Mouse (Mus musculus) T-cell, adult 2 months (primary cell): Measurements from ENCODE around the gene Cdk17.

ENCODE experiments used
- DNase-seq: peaks from one replicate; pipeline ENCODE4 v3.0.0; 2022; ENCODE audit warnings: low spot score

Cdk17 gene

DNA sequence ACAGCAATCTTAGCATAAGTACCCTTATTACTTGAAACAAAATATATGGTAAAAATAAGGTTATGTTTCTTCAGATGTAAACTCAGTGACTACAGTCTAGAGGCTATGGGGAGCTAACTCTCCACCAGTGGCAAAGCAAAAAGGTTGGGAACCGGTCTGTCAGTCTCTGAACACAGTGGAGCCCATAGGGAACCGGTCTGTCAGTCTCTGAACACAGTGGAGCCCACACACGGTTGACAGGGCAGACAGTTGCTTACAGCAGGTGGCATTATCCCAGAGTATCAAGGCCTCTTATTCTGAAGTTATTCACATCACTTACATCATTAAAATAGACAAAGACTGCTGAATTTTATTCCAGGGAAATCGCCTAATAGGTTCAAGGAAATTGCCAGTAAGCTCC, 70.8 kb downstream of the Cdk17 start:
- no peak for DNase-seq

- DNase-seq: no peak
Observed at GRCm38 (mm10) chr10:93231893-93232292, 71.2 kb downstream of the Cdk17 start.

DNA sequence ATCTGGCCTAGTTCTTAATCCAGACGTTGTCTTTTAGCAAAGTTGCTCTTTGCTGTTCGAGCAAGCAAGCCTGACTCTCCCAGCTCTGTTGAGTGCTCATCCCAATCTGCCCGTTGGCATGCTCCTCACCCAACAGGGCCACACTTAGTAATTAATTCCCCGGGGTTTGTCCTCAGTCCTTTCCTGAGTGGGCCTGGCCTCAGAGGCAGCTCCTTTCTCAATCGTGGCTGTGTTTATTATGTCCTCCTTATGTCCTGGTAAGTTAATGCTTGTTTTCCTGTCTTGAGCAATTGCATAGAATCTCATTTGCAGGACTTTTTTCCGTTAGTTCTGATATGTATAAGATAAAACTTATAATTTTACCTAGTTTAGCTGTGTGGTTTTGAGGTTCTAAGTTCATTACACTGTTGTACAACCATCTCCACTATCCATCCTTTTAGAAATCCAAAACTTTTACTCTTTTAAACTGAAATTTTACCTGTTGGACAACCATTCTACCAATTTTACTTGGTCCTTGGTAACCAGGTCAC, 73.1 kb downstream of the Cdk17 start:
- no peak for DNase-seq

GRCm38 (mm10) chr10:93234692-93235091, 74.0 kb downstream of the Cdk17 start:
- DNase-seq: no peak

DNA sequence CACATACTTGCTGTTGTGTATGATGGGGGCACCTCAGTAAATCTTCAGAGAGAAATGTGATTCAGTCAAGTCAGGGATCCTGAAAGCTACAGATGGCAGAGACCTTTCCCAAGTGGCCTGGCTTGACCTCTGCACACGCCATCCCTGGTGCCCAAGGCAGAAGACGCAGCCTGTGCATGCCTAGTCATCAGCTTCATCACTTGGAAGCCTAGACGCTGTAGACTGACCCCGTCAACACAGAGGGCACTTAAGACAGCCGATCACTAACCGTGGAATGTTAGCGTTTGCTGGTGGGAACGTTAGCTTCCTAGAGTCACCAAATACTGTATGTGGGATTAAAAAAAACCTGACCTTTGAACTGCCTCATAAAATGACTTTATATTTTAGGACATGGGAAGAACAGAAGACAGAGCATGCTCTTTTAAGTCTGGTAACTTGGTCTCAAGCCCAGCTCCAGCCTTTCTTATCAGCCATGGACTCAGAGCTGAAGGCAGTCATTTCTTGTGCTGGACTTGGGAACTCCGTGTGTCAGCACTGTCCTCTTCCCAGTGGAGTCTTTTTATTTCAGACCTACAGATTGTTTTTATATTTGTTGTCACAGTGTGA, 78.6 kb downstream of the Cdk17 start:
- no peak for DNase-seq

GRCm38 (mm10) chr10:93242208-93242607, 81.5 kb downstream of the Cdk17 start:
- no peak for DNase-seq

GRCm38 (mm10) chr10:93242861-93243260, 82.2 kb downstream of the Cdk17 start:
- no peak for DNase-seq

GRCm38 (mm10) chr10:93244209-93244705, 83.6 kb downstream of the Cdk17 start:
- no peak for DNase-seq

DNA sequence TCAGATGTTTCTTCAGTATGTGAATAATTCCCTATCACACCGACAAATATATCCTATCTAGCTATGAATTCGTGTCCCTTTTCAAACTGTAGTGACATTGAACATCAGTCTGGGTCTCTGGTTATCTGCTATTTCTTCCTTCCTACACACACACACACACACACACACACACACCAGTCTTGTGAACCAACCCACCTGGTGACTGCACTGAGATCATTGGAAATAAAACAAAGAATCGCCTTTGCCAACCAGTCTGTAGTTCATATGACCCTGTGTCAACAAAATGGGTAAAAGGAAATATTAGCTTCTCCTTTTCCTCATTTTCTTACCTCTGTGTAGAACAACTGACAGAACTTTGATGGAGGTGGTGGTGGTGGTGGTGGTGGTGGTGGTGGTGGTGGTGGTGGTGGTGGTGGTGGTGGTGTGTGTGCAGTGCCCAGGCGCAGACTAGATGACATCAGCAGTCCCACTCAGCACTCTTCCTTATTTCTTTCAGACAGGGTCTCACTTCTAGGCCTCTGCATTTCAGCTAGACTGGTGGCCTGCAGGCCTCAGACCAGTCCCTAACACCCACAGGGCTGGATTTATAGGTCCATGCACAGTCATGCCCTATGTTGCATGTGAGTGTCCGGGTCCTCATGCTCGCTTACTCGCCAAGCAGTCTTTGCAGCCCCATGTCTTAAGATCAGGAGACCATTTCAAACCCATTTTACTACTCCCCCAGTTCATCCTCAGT, 85.7 kb downstream of the Cdk17 start:
- no peak for DNase-seq

GRCm38 (mm10) chr10:93247422-93247821, 86.7 kb downstream of the Cdk17 start:
- no peak for DNase-seq

GRCm38 (mm10) chr10:93247902-93248301, 87.2 kb downstream of the Cdk17 start:
- no peak for DNase-seq

DNA sequence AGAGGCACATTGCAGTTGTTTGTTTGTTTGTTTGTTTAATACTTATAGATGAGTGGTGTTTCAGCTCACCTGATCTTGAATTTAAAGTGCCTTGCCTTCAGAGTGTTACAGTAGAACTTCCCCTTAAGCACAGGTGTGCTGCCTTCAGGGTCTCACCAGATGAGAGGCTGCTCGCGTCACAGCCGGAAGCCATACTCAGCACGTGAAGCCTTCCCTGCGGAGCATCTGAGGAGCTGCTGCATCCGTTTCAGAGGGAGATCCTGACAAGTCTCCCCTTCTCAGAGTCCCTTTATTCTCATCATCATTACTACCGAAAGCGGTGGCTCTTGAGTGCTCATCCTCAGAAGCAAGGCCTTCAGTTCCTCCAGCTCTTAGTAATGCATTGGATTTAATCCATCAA, 87.7 kb downstream of the Cdk17 start:
- peak; percentile 39 for DNase-seq

DNA sequence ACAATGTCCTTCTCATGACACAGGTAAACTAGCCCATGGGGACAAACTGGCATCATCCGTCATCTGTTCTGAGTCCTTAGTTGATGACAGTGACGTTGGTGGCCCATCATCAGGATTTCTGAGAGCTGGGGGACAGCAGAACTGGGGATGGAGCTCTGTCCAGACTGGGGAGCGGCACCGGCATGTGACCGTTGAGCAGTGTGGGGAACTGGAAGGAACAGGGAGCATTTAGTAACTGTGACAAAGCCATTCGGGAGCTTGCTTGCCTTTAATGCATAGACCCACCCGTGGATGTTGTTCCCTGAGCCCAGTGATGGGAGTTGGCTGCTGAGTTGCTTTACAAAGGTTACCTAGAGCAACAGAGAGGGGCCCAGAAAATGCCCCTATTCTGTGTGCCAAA, 89.2 kb downstream of the Cdk17 start:
- DNase-seq: no peak

DNA sequence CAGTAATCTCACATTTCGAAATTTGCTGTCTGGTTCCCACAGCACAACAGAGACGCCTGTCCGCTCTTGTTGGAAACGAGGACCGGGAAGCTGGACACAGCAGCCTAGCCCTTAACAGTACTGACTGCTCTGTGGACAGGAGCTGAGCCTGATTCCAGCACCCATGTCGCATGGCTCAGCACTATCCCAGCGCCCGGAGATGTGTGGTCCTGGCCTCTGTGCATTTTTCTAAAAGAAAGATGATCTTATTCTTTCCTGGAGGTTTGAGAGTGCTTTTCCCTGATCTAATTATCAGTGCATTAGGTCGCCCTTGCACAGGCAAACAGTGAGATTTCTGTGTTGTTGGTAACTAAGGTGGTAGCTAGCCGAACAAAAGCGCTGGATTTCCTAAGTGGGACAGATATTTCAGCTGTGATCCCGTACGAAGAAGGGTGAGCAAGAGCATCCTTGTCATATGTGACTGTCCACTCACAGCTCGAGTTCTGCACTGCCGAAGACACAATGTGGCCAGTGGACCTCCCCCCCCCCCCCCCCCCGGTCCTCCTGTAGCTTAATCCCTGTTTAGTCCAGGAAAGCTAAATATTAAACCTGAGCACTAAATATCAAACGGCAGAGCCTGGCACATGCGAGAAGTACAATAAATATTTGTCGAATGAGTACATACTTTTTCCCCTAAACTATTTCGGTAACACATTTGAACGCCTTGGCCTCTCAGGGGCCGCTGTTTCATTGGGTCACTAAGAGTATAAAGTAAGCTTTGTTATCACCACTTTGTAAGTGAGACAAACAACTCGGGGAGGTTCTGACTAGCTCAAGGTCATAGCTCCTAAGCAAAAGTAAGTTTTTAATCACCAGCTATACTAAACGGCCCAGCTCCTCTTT, 90.0 kb downstream of the Cdk17 start:
- no peak for DNase-seq

GRCm38 (mm10) chr10:93251426-93251825, 90.8 kb downstream of the Cdk17 start:
- DNase-seq: no peak

GRCm38 (mm10) chr10:93252661-93253060, 92.0 kb downstream of the Cdk17 start:
- no peak for DNase-seq

- no peak for DNase-seq
Observed at GRCm38 (mm10) chr10:93253156-93253555, 92.5 kb downstream of the Cdk17 start.

GRCm38 (mm10) chr10:93255294-93255693, 94.6 kb downstream of the Cdk17 start:
- DNase-seq: no peak

DNA sequence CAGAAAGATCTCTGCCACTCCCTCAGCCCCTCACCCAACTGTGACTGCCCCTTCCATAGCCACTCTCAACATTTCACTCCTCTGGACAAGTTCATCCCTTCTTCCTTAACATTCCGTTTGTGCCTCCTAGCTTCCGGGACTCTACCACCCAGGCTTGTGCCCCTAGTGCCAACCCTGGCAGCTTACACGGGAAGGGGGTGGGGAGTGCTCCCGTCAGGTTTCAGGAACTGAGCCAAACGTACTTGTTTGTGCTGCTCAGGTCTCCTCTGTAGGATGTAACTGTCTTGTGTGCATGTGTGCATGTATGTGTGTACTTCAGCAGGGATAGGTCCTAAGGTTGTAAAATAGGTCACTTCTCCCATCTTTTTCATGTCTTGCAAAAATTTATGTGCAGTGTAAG, 99.2 kb downstream of the Cdk17 start:
- DNase-seq: no peak

- DNase-seq: peak; percentile 51
Observed at GRCm38 (mm10) chr10:93261132-93261980, 100.7 kb downstream of the Cdk17 start.

GRCm38 (mm10) chr10:93261981-93262499, 101.4 kb downstream of the Cdk17 start:
- DNase-seq: no peak
